Mouse (Mus musculus) lung, adult 2 months (tissue): ENCODE results near the gene Tspoap1. TPM values are rescaled to one million over a fixed set of nuclear protein-coding genes. Genes with fewer than 3 reads are reported as not detected.

Experiments used
- DNase-seq: peaks from one replicate; pipeline ENCODE4 v3.0.0; 2022
- H3K4me1 ChIP-seq: fragments of 200-500 bp; 2 replicates; pipeline ENCODE4 v1.6.1; 2011; ENCODE audit warnings: low read length; ENCODE audit not compliant: control insufficient read depth, insufficient read depth
- H3K4me3 ChIP-seq: fragments of 200-500 bp; replicated peaks from 2 replicates; pipeline ENCODE3; 2011; ENCODE audit warnings: low read depth, mild to moderate bottlenecking, control low read depth, low read length; ENCODE audit errors: extremely low read depth
- CTCF ChIP-seq: fragments of 200-500 bp; IDR thresholded peaks from 2 replicates; pipeline ENCODE4 v1.5.1; 2011; ENCODE audit warnings: mild to moderate bottlenecking, low read length, control low read depth; ENCODE audit not compliant: insufficient read depth
- POLR2A ChIP-seq: fragments of 200-500 bp; IDR thresholded peaks from 2 replicates; pipeline ENCODE4 v1.6.1; 2011; ENCODE audit warnings: low read depth, mild to moderate bottlenecking, control low read depth, low read length, borderline replicate concordance; ENCODE audit errors: extremely low read depth
- WGBS: fragments of 180-500 bp; shearing (Covaris S2); methylation state at CpG from one replicate; pipeline ENCODE4 v1.1.7; 2018; 5-methylcytosine and 5-hydroxymethylcytosine counted together
- polyA plus RNA-seq: library from polyadenylated mRNA; depleted of rRNA; stranded (reverse); fragments of >200 nt; gene quantifications from 2 replicates; pipeline ENCODE4 v1.2.3, GENCODE M21; 2012

Gene Tspoap1
- polyA plus RNA-seq, 1 experiment = 5.8 TPM

GRCm38 (mm10) chr11:87743691-87744090, 16.6 kb upstream of the Tspoap1 start:
- no peak for DNase-seq
- WGBS = 92% methylated on average over 3 of the region's 3 CpGs
- no peak for TF ChIP-seq POLR2A
- TF ChIP-seq CTCF = no peak
- no peaks in the 10 kb centered on the region for H3K4me1 ChIP-seq
- no peak overlapping the region for H3K4me3 ChIP-seq

DNA sequence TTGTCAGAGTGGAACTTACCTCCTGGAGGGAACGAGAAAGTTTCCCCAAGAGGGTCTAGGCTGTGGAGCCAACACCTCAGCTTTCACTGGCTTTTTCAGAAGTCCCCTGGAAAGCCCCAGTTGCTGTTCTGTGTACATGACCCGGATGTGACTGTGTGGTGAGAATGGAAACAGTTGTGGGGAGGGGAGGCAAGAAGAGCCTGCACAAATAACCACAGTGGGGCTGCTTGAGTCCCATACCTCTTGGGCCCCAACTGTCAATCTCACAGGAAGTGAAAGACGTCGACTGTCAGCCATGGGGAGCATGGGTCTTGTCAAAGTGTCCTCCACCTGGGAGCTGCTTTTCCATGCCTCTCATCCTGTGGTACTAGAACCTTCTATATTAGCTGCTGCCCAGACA, 15.4 kb upstream of the Tspoap1 start:
- no peak for DNase-seq
- no peak for TF ChIP-seq POLR2A
- TF ChIP-seq CTCF = no peak
- WGBS = 65% methylated on average over 4 of the region's 4 CpGs
- Histone ChIP-seq H3K4me3 (no peak overlapping the region), H3K4me1 (no peaks in the 10 kb centered on the region)

GRCm38 (mm10) chr11:87745632-87746555, 14.4 kb upstream of the Tspoap1 start:
- TF ChIP-seq CTCF (no peak), POLR2A (0 out of 2 replicates have a peak, but pooled peaks have one; percentile 2)
- WGBS = 67% methylated on average over 9 of the region's 9 CpGs
- Histone ChIP-seq H3K4me1 (0 out of 2 replicates have a peak, but pooled peaks cover 2% of the 10 kb centered on the region), H3K4me3 (no peak overlapping the region)
- no peak for DNase-seq

GRCm38 (mm10) chr11:87747312-87747711, 13.0 kb upstream of the Tspoap1 start:
- DNase-seq = no peak
- no peak for TF ChIP-seq POLR2A
- no peak for TF ChIP-seq CTCF
- H3K4me3 ChIP-seq = no peak overlapping the region
- H3K4me1 ChIP-seq = 0 out of 2 replicates have a peak, but pooled peaks cover 2% of the 10 kb centered on the region
- 87% methylated on average over 5 of the region's 5 CpGs for WGBS

GRCm38 (mm10) chr11:87747716-87748115, 12.6 kb upstream of the Tspoap1 start:
- TF ChIP-seq POLR2A = no peak
- no peak for TF ChIP-seq CTCF
- no peak overlapping the region for H3K4me3 ChIP-seq
- 89% methylated on average over 7 of the region's 7 CpGs for WGBS
- 0 out of 2 replicates have a peak, but pooled peaks cover 2% of the 10 kb centered on the region for H3K4me1 ChIP-seq
- DNase-seq = no peak

- no peak for DNase-seq
- TF ChIP-seq POLR2A = peak; percentile 54; the same call in 1 of the 2 replicates
- TF ChIP-seq CTCF = no peak
- 24% methylated on average over 19 of the region's 19 CpGs for WGBS
- peak overlapping the region; percentile 39 for H3K4me3 ChIP-seq
- H3K4me1 ChIP-seq = 0 out of 2 replicates have a peak, but pooled peaks cover 2% of the 10 kb centered on the region
Observed at GRCm38 (mm10) chr11:87748132-87749119, 11.9 kb upstream of the Tspoap1 start.

DNA sequence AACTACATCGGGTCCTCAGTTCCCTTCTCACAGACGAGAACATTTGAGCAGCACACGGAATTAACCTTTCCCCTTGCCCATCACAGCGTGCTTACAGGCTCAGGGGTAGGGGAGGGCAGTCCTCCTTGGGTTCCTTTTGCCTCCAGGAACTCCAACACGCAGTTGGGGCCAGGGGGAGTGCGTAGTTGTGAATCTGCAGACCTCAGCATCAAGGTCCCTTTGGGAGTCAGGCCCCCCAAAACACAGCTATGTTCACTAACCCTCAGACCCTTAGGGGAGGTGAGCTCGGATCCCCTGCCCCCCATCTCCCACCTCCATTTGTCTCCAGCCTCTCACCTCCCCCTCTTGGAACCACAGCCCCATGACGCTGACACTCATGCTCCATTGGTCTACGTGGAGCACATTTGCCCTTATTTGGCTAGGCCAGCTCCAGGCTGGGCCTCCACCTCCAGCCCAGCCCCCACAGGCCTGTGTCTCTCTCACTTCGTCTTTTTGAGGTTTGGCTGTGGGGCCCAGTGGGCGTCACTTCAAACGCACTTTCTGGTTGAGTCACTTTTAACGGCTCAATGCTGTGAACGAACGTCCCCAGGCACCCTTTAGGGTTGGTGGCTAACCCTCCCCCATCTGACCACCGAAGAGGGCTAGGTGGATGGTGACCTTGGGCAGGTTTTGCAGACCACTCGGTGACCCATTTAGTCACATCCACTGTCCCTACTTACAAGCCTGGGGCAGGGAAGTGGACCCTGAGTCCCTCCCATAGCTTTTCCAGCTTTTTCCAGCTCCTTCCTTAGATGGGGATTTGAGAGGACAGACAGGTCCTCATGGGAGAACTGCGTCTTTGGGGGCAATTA, 10.9 kb upstream of the Tspoap1 start:
- peak overlapping the region; percentile 26 for H3K4me3 ChIP-seq
- 0 out of 2 replicates have a peak, but pooled peaks cover 2% of the 10 kb centered on the region for H3K4me1 ChIP-seq
- TF ChIP-seq CTCF = no peak
- peak; percentile 36; the same call in 1 of the 2 replicates for TF ChIP-seq POLR2A
- DNase-seq = no peak
- 39% methylated on average over 18 of the region's 18 CpGs for WGBS

DNA sequence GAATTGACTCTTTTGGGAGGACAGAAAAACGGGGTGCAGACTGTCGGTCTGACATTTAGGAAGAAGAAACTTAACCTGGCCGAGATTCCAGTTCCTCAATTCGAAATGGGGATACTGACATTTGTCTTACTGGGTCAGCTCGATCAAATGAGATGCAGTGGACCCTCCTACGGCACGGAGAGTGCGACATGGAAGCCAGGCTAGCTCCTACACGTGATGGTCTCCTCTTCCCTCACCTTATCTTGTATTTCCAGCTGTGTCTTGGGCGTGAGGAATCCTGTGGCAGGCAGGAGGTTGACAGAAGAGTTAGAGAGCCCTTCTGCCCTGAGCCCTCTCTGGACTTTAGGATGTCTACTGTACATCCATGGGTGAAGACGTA, 10.3 kb upstream of the Tspoap1 start:
- 0 out of 2 replicates have a peak, but pooled peaks cover 2% of the 10 kb centered on the region for H3K4me1 ChIP-seq
- WGBS = 66% methylated on average over 11 of the region's 11 CpGs
- no peak for DNase-seq
- H3K4me3 ChIP-seq = peak overlapping the region; percentile 6
- TF ChIP-seq POLR2A (no peak), CTCF (no peak)

- Histone ChIP-seq H3K4me1 (0 out of 2 replicates have a peak, but pooled peaks cover 2% of the 10 kb centered on the region), H3K4me3 (no peak overlapping the region)
- no peak for DNase-seq
- TF ChIP-seq POLR2A (no peak), CTCF (no peak)
- WGBS = 56% methylated on average over 3 of the region's 3 CpGs
Observed at GRCm38 (mm10) chr11:87750521-87750920, 9.8 kb upstream of the Tspoap1 start.
